Mouse (Mus musculus) liver, embryonic 15.5 days (tissue): Measurements from ENCODE around the gene Osr1. TPM values are rescaled to one million over a fixed set of nuclear protein-coding genes. Genes with fewer than 3 reads are reported as not detected.

Source experiments
- ATAC-seq: fragments of 200-750 bp; cut with Nextera tagmentation; 2 replicates; pipeline ENCODE4 v1.8.0; 2017; ENCODE audit warnings: moderate number of reproducible peaks, mild to moderate bottlenecking, moderate library complexity; ENCODE audit not compliant: insufficient read depth
- H3K27ac ChIP-seq: fragments of 300-500 bp; sonication (generic); replicated peaks from 2 replicates; pipeline ENCODE4 v1.5.1; 2015; ENCODE audit warnings: mild to moderate bottlenecking, inconsistent platforms
- H3K27me3 ChIP-seq: fragments of 300-500 bp; sonication (generic); 2 replicates; pipeline ENCODE4 v1.6.1; 2015; ENCODE audit warnings: mild to moderate bottlenecking, inconsistent platforms
- H3K36me3 ChIP-seq: fragments of 300-500 bp; sonication (generic); replicated peaks from 2 replicates; pipeline ENCODE4 v1.6.1; 2015; ENCODE audit warnings: moderate library complexity, mild to moderate bottlenecking, inconsistent platforms
- H3K4me1 ChIP-seq: fragments of 300-500 bp; sonication (generic); replicated peaks from 2 replicates; pipeline ENCODE4 v1.6.1; 2015; ENCODE audit warnings: inconsistent platforms
- H3K4me2 ChIP-seq: fragments of 300-500 bp; sonication (generic); 2 replicates; pipeline ENCODE4 v1.6.1; 2015; ENCODE audit warnings: moderate library complexity, mild to moderate bottlenecking, inconsistent platforms
- H3K4me3 ChIP-seq: fragments of 300-500 bp; sonication (generic); replicated peaks from 2 replicates; pipeline ENCODE4 v1.5.1; 2015; ENCODE audit warnings: mild to moderate bottlenecking, inconsistent platforms
- H3K9ac ChIP-seq: fragments of 300-500 bp; sonication (generic); 2 replicates; pipeline ENCODE4 v1.6.1; 2015; ENCODE audit warnings: moderate library complexity, mild to moderate bottlenecking, inconsistent platforms
- H3K9me3 ChIP-seq: fragments of 300-500 bp; sonication (generic); replicated peaks from 2 replicates; pipeline ENCODE4 v1.6.1; 2016; ENCODE audit warnings: inconsistent platforms
- WGBS: fragments of 180-500 bp; shearing (Covaris S2); methylation state at CpG from one replicate; pipeline ENCODE4 v1.1.7; 2015; ENCODE audit warnings: mixed read lengths; ENCODE audit not compliant: insufficient replicate concordance; 5-methylcytosine and 5-hydroxymethylcytosine counted together
- polyA plus RNA-seq: library from polyadenylated mRNA; unstranded; fragments of >200 nt; fragmentation: Nextera tagmentation; extraction: Ambion mirVana; gene quantifications from 2 replicates; pipeline ENCODE4 v1.2.1, GENCODE M21; 2015

The Osr1 gene
- polyA plus RNA-seq, 1 experiment from 2014 or later, result 0.50 TPM

- Histone ChIP-seq H3K4me3 (no peak overlapping the region), H3K27ac (no peak overlapping the region), H3K27me3 (peaks cover under 1% of the 10 kb centered on the region; the same call in 1 of the 2 replicates), H3K9ac (no peak overlapping the region), H3K4me2 (no peak overlapping the region), H3K9me3 (no peaks in the 10 kb centered on the region), H3K4me1 (no peaks in the 10 kb centered on the region), H3K36me3 (no peaks in the 10 kb centered on the region)
- no peak for ATAC-seq
- 49% methylated on average over 7 of the region's 7 CpGs for whole genome bisulfite sequencing
Observed at GRCm38 (mm10) chr12:9589561-9590134, 19.7 kb downstream of the Osr1 start.

GRCm38 (mm10) chr12:9591141-9591540 is 21.2 kb downstream of the Osr1 start:
- no peaks in the 10 kb centered on the region for H3K9me3 ChIP-seq
- ATAC-seq, result no peak
- H3K36me3 ChIP-seq, result no peaks in the 10 kb centered on the region

GRCm38 (mm10) chr12:9598219-9598618 is 28.3 kb downstream of the Osr1 start:
- Histone ChIP-seq H3K27me3 (no peaks in the 10 kb centered on the region), H3K9ac (no peak overlapping the region), H3K4me2 (no peak overlapping the region), H3K36me3 (no peaks in the 10 kb centered on the region), H3K4me1 (no peaks in the 10 kb centered on the region), H3K4me3 (no peak overlapping the region), H3K27ac (no peak overlapping the region), H3K9me3 (no peaks in the 10 kb centered on the region)
- ATAC-seq, result no peak

More at GRCm38 (mm10) chr12:9591141-9591540, 21.2 kb downstream of the Osr1 start:
- 45% methylated on average over 3 of the region's 3 CpGs for WGBS
- H3K27me3 ChIP-seq, result no peaks in the 10 kb centered on the region
- H3K4me2 ChIP-seq, result no peak overlapping the region
- no peaks in the 10 kb centered on the region for H3K4me1 ChIP-seq
- H3K27ac ChIP-seq, result no peak overlapping the region
- no peak overlapping the region for H3K9ac ChIP-seq
- no peak overlapping the region for H3K4me3 ChIP-seq
